Mouse (Mus musculus): Measurements from ENCODE around the gene Diras1. TPM values are rescaled to one million over a fixed set of nuclear protein-coding genes. Genes with fewer than 3 reads are reported as not detected.
"Not testable (repeated sequence)": the region's sequence is repeated elsewhere in the genome, so short reads cannot be mapped to it uniquely, and the experiment has no call there.

Gene Diras1
- 0.07 TPM in 1 of 2 replicates, not detected in the other for polyA plus RNA-seq (2015; fragmentation: Nextera tagmentation; extraction: Ambion mirVana)

DNA sequence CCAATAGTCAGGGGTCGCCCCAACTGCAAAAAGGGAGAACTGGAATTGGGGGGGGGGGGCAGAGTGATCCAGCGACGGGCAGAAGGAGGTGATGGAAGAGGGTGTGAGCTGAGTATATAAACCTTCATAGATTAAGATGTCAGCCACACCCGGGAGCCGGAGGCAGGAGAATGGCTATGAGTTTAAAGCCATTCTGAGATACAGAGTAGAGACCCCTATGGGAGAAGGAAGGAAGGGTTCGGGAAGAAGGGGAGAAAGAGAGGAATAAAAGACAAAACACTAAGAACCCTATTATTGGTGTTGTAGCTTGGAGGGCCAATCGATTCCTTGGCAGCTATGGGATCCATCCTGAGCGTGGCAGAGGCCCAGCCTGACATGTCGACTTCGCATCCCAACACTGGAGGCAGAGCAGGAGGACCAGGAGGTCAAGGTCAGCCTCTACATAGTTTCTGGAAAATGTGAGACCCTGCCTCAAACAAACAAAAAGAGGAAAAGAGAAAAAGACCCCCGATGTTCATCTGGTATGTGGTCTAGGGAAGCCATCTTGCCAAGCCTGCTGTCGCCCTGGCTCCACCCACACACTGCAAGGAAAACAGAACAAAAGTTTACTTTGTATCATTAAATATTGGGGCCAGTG, at the start of gene Diras1:
Gene Diras1 (minus strand): TSS at position 24 of the 637 bp plus-strand sequence.
- WGBS (ENCODE audit: insufficient replicate concordance): 44% methylated on average over 12 of the region's 12 CpGs
- Histone ChIP-seq H3K4me2 (peak within 1 kb of the TSS; percentile 42), H3K9me3 (replicated peaks) (no peaks in the 10 kb centered on the region), H3K27ac (replicated peaks) (no peak within 1 kb of the TSS), H3K36me3 (replicated peaks) (0 out of 2 replicates have a peak, but pooled peaks cover under 1% of the 10 kb centered on the region), H3K9ac (no peak within 1 kb of the TSS), H3K4me3 (replicated peaks) (peak within 1 kb of the TSS; percentile 10; the same call in 1 of the 2 replicates), H3K4me1 (replicated peaks) (peaks cover 5% of the 10 kb centered on the region), H3K27me3 (peaks cover 61% of the 10 kb centered on the region)
- no peak for ATAC-seq (ENCODE audit: insufficient read depth)

DNA sequence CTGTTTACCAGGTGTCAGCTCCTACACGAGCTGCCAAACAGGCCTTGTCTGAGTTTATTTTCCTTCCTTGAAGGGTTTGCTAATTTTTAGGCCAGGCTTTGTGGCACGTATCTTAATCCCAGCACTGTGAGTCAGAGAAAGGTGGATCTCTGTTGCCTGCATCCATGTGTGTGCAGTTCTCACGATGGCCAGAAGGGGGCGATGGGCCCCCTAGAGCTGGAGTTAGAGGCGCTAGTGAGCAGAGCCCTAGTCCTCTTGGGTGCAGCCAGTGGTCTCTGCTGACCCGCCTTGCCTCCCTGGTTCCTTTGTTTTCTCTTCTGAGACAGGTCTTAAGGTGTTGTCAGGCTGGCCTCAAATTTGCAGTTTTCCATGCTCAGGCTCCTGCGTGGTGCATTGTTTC, 48.0 kb upstream of the Diras1 start:
- Histone ChIP-seq H3K9me3 (replicated peaks) (no peaks in the 10 kb centered on the region), H3K27ac (replicated peaks) (no peak overlapping the region), H3K27me3 (0 out of 2 replicates have a peak, but pooled peaks cover under 1% of the 10 kb centered on the region), H3K36me3 (replicated peaks) (peaks cover 18% of the 10 kb centered on the region), H3K4me3 (replicated peaks) (no peak overlapping the region), H3K4me1 (replicated peaks) (peaks cover 30% of the 10 kb centered on the region), H3K4me2 (no peak overlapping the region), H3K9ac (no peak overlapping the region)
- ATAC-seq (ENCODE audit: insufficient read depth): no peak
- 54% methylated on average over 7 of the region's 7 CpGs for WGBS (ENCODE audit: insufficient replicate concordance)

DNA sequence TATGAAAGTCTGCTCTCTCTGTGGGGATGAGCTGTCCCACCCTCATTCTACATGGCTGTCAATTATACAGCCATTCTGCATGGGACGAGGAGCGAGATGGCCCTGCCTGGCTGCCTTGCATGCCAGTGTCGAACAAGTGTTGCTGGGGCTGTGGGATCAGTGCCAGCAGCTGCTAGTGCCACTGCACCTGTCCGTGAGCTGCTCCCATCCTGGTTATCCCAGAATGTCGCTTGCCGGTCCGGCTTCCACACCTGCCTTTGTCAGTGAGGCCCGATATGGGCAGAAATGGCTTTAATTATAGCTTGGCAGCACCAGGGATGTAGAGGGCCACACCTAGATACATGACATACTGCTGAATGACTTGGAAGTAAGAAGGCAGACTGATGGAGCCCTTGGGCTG, 46.8 kb upstream of the Diras1 start:
- no peak overlapping the region for H3K9ac ChIP-seq
- peaks cover 13% of the 10 kb centered on the region; the same call in 1 of the 2 replicates for H3K36me3 ChIP-seq (replicated peaks)
- H3K27me3 ChIP-seq: peaks cover 10% of the 10 kb centered on the region; the same call in 1 of the 2 replicates
- H3K4me1 ChIP-seq (replicated peaks): peaks cover 30% of the 10 kb centered on the region
- H3K4me2 ChIP-seq: no peak overlapping the region
- H3K27ac ChIP-seq (replicated peaks): no peak overlapping the region
- H3K9me3 ChIP-seq (replicated peaks): no peaks in the 10 kb centered on the region
- H3K4me3 ChIP-seq (replicated peaks): no peak overlapping the region
- ATAC-seq (ENCODE audit: insufficient read depth): no peak
- WGBS (ENCODE audit: insufficient replicate concordance): 81% methylated on average over 8 of the region's 8 CpGs

DNA sequence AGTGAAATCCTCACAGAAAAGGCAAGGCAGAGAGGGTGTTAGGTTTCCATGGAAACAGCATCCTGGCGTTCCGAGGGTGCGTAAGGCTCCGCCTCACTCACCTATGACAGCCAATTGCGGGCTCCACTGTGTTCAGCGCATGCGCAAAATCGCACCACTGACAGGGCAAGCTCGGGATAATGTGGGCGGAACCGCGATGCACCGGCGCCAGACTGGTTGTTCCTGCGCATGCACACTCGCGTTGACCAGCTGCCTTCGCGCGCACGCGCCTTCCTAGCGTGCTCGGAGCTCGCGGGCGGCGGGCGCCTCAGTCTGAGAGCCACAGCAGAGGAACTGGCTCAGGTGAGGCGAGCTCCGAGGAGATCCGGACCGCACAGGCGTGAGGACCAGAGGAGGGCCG, 44.4 kb upstream of the Diras1 start, which contains the start of gene Thop1:
Gene Thop1 (plus strand): TSS at position 200 of the 400 bp plus-strand sequence.
- under 1% methylated on average over 35 of the region's 35 CpGs for WGBS (ENCODE audit: insufficient replicate concordance)
- peak within 1 kb of the TSS; percentile 68 for H3K27ac ChIP-seq (replicated peaks)

DNA sequence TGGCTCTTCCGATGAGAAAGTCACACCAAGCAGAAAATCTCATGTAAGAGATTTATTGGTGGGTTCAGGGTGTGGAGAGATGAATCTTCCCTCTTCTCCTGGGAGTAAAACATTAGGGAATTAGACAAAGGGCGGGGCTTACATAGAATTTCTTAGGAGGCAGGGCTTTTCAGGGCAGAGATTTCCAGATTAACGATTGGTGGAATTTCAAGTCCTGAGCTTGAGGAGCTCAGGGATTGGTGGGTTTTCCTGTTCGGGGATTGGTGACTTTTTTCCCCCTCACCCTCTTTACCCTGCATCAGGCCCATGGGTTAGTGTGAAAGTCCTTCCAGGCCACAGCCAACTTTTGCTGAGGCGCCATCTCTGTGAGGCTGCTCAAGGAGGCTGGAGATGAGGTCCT, 43.2 kb upstream of the Diras1 start:
- Histone ChIP-seq H3K9me3 (replicated peaks) (no peaks in the 10 kb centered on the region), H3K4me2 (no peak overlapping the region), H3K27ac (replicated peaks) (no peak overlapping the region), H3K27me3 (peaks cover 10% of the 10 kb centered on the region; the same call in 1 of the 2 replicates), H3K36me3 (replicated peaks) (peaks cover 7% of the 10 kb centered on the region; the same call in 1 of the 2 replicates), H3K4me1 (replicated peaks) (peaks cover 30% of the 10 kb centered on the region), H3K4me3 (replicated peaks) (no peak overlapping the region), H3K9ac (no peak overlapping the region)
- WGBS (ENCODE audit: insufficient replicate concordance): 56% methylated on average over 5 of the region's 5 CpGs
- ATAC-seq (ENCODE audit: insufficient read depth): no peak

More for the DNA sequence above, 44.4 kb upstream of the Diras1 start, which contains the start of gene Thop1:
- peak within 1 kb of the TSS; percentile 98 for H3K4me2 ChIP-seq
- H3K4me3 ChIP-seq (replicated peaks): peak within 1 kb of the TSS; percentile 70
- peak within 1 kb of the TSS; percentile 74 for H3K9ac ChIP-seq
- H3K4me1 ChIP-seq (replicated peaks): peaks cover 30% of the 10 kb centered on the region
- peaks cover 10% of the 10 kb centered on the region; the same call in 1 of the 2 replicates for H3K36me3 ChIP-seq (replicated peaks)
- H3K9me3 ChIP-seq (replicated peaks): no peaks in the 10 kb centered on the region
- H3K27me3 ChIP-seq: peaks cover 10% of the 10 kb centered on the region; the same call in 1 of the 2 replicates
- peak; percentile 95 for ATAC-seq (ENCODE audit: insufficient read depth)

DNA sequence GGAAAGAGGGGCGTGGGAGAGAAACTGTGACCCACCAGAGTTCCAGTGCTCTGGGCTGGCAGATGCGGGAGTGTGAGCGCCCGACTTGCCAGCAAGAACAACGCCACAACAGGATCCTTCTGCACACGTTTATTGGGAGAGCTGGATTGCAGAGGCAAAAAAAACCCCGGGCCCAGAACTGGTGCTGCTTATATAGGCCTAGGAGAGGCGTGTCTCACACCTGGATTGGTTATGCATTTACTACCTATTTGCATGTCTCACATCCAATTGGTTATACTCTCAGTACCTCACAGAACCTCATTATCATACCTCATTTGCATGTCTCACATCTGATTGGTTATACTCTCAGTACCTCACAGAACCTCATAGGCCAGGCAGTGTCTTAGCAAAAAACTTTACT, 39.1 kb upstream of the Diras1 start:
- H3K4me3 ChIP-seq (replicated peaks); H3K36me3 ChIP-seq (replicated peaks); H3K4me2 ChIP-seq; H3K9me3 ChIP-seq (replicated peaks); ATAC-seq (ENCODE audit: insufficient read depth); H3K27ac ChIP-seq (replicated peaks); H3K9ac ChIP-seq: not testable (repeated sequence)
- H3K27me3 ChIP-seq: peaks cover 10% of the 10 kb centered on the region; the same call in 1 of the 2 replicates
- H3K4me1 ChIP-seq (replicated peaks): peaks cover 13% of the 10 kb centered on the region
- 74% methylated on average over 8 of the region's 8 CpGs for WGBS (ENCODE audit: insufficient replicate concordance)

DNA sequence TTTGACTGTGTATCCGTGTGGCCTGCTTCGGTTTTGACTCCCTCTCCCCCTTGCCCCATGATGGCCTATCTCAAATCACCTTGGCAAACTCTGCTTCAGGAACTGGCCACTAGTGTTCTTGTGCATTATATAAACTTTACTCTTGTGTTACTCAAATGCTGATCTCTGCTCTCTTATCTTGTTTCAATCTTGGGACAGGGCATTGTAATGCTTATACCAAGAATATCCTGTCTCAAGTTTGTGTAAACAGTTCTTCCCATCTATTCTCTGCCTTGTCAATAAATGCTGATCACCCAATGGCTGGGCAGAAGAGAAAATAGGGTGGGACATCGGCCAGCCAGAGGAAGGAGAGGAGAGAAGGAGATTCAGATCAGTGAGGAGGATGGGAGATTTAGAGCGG, 37.2 kb upstream of the Diras1 start:
- Histone ChIP-seq H3K4me2 (no peak overlapping the region), H3K9ac (no peak overlapping the region), H3K9me3 (replicated peaks) (no peaks in the 10 kb centered on the region), H3K27me3 (0 out of 2 replicates have a peak, but pooled peaks cover 2% of the 10 kb centered on the region), H3K36me3 (replicated peaks) (no peaks in the 10 kb centered on the region), H3K4me1 (replicated peaks) (peaks cover 21% of the 10 kb centered on the region), H3K27ac (replicated peaks) (no peak overlapping the region), H3K4me3 (replicated peaks) (no peak overlapping the region)
- WGBS (ENCODE audit: insufficient replicate concordance): 48% methylated on average over 4 of the region's 4 CpGs
- ATAC-seq (ENCODE audit: insufficient read depth): no peak

DNA sequence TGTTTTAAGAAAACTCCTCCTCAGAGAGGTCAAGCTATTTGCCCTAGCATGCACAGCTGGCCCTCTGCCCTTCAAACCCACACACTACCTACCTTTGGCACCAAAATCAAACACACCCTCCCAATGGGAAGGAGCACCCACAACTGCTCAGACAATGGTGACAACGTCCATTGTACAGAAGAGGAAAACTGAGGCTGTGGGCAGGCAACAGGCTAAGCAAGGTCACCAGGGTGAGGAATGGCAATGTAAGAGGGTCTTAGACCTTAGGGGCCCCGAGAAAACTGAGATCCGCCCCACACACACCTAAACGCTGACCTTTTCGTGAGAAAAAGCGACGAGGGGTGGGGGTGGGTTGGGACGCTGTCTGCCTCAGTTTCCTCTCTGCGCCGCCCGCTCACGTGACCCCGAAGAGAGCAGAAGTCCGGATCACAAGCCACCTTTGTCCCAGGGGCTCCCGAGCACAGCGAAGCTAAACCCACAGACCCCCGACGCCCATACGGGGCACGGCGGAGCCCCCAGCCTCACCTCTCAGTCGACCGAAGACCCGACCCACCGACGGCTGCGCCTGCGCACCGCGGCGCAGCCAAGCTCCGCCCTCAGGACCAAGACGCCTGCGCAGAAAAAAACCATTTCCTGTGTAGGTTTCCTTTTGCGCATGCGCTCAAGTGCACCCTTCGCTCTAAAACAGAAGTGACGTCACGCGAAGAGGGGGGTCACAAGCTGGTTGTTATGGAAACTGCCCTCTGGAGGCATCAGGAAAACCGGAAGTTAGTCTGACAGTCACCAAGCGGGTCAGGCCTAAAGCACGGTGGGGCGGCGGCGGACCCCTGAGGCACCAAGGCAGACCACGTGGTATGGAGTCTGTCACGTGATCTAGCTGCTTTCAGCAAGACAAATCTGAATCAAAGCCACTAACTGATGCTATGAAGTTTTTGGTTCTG, 34.4 kb upstream of the Diras1 start, which contains the start of gene Sgta:
Gene Sgta (minus strand): TSS at position 579 of the 941 bp plus-strand sequence.
- Histone ChIP-seq H3K4me1 (replicated peaks) (peaks cover 21% of the 10 kb centered on the region), H3K9me3 (replicated peaks) (no peaks in the 10 kb centered on the region), H3K27ac (replicated peaks) (peak within 1 kb of the TSS; percentile 51), H3K9ac (peak within 1 kb of the TSS; percentile 73), H3K4me2 (peak within 1 kb of the TSS; percentile 76), H3K27me3 (no peaks in the 10 kb centered on the region), H3K4me3 (replicated peaks) (peak within 1 kb of the TSS; percentile 83), H3K36me3 (replicated peaks) (no peaks in the 10 kb centered on the region)
- peak; percentile 79 for ATAC-seq (ENCODE audit: insufficient read depth)
- under 1% methylated on average over 48 of the region's 48 CpGs for WGBS (ENCODE audit: insufficient replicate concordance)

DNA sequence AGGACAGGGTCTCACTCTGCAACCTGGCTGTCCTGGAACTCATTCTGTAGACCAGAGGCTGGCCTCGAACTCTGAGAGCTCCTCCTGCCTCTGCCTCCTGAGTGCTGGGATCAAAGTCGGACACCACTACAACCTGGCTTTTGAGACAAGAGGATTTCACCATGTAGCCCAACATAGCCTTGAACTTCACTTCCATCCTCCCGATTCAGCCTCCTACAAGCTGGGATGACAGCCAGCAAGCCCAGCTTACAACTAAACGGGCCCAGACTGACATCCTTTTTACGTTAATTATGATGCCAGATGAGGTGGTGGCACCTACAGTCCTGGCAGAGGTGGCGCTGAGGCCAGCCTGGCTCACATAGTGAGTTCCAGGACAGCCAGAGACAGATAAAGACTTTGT, 33.4 kb upstream of the Diras1 start:
- ATAC-seq (ENCODE audit: insufficient read depth): no peak
- Histone ChIP-seq H3K4me2 (peak overlapping the region; percentile 76), H3K27ac (replicated peaks) (peak overlapping the region; percentile 51; the same call in 1 of the 2 replicates), H3K9me3 (replicated peaks) (no peaks in the 10 kb centered on the region), H3K36me3 (replicated peaks) (no peaks in the 10 kb centered on the region), H3K4me1 (replicated peaks) (peaks cover 23% of the 10 kb centered on the region), H3K9ac (peak overlapping the region; percentile 73; the same call in 1 of the 2 replicates), H3K4me3 (replicated peaks) (peak overlapping the region; percentile 83), H3K27me3 (no peaks in the 10 kb centered on the region)
- 64% methylated on average over 6 of the region's 6 CpGs for WGBS (ENCODE audit: insufficient replicate concordance)

DNA sequence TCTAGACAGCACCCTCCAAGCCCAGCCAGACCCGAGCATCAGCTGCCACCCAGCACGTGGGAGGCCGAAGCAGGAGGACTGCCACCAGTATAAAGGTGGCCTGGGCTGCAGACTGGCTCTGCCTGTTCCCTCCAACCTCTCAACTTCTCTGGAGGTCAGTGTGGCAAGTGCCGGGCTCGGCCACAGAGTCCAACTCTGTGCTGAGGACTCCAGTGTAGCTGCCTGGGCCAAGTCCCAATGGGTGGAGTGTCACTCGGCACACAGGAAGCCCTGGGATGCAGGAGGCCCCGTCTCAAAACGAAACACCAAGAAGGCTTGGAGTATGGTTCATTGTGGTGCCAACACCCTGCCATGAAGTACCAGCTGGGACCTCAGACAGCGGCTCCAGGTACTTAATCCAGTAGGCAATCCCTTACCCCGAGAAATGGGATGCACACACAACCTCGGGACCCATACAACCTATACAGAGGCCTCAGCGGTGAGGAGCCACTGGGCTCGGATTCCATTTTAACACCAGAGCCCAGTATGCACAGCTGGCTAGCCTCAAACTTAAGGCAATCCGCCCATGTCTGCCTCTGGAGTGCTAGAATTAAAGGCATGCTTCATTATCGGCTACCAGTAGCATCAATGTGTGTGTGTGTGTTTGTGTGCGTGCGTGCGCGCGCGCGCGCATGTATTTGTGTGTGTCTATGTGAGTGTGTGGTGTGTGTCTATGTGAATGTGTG, 32.1 kb upstream of the Diras1 start:
- Histone ChIP-seq H3K27me3 (no peaks in the 10 kb centered on the region), H3K9ac (no peak overlapping the region)

More for the DNA sequence above, 32.1 kb upstream of the Diras1 start:
- ATAC-seq (ENCODE audit: insufficient read depth): no peak
- Histone ChIP-seq H3K27ac (replicated peaks) (no peak overlapping the region), H3K4me3 (replicated peaks) (no peak overlapping the region), H3K9me3 (replicated peaks) (no peaks in the 10 kb centered on the region), H3K4me1 (replicated peaks) (peaks cover 27% of the 10 kb centered on the region), H3K36me3 (replicated peaks) (no peaks in the 10 kb centered on the region), H3K4me2 (no peak overlapping the region)
- 83% methylated on average over 23 of the region's 23 CpGs for WGBS (ENCODE audit: insufficient replicate concordance)

All from liver, embryonic 15.5 days (tissue).